Mouse (Mus musculus) embryonic facial prominence, embryonic 10.5 days (tissue): ENCODE measurements around the gene Ms4a6b. TPM values are rescaled to one million over a fixed set of nuclear protein-coding genes. Genes with fewer than 3 reads are reported as not detected.
"Not testable (repeated sequence)": the region's sequence is repeated elsewhere in the genome, so short reads cannot be mapped to it uniquely, and the experiment has no call there.

ENCODE experiments used
- DNase-seq: peaks from one replicate; pipeline ENCODE4 v3.0.0-alpha.2; 2017; ENCODE audit warnings: low spot score
- H3K27ac ChIP-seq: fragments of 300-500 bp; sonication (generic); replicated peaks from 2 replicates; pipeline ENCODE4 v1.5.1; 2016; ENCODE audit warnings: mild to moderate bottlenecking
- H3K27me3 ChIP-seq: fragments of 300-500 bp; sonication (generic); replicated peaks from 2 replicates; pipeline ENCODE4 v1.6.1; 2016; ENCODE audit warnings: low read depth, mild to moderate bottlenecking; ENCODE audit not compliant: poor library complexity, severe bottlenecking
- H3K36me3 ChIP-seq: fragments of 300-500 bp; sonication (generic); replicated peaks from 2 replicates; pipeline ENCODE4 v1.6.1; 2016; ENCODE audit warnings: mild to moderate bottlenecking, moderate library complexity
- H3K4me1 ChIP-seq: fragments of 300-500 bp; sonication (generic); 2 replicates; pipeline ENCODE4 v1.6.1; 2016
- H3K4me3 ChIP-seq: fragments of 300-500 bp; sonication (generic); 2 replicates; pipeline ENCODE4 v1.5.1; 2016; ENCODE audit warnings: mild to moderate bottlenecking, moderate library complexity
- H3K9me3 ChIP-seq: fragments of 300-500 bp; sonication (generic); 2 replicates; pipeline ENCODE4 v1.6.1; 2016; ENCODE audit warnings: mild to moderate bottlenecking
- WGBS: fragments of 180-500 bp; shearing (Covaris S2); methylation state at CpG from one replicate; pipeline ENCODE4 v1.1.7; 2016; 5-methylcytosine and 5-hydroxymethylcytosine counted together
- polyA plus RNA-seq: library from polyadenylated mRNA; unstranded; fragments of >200 nt; fragmentation: Nextera tagmentation; extraction: Ambion mirVana; gene quantifications from 2 replicates; pipeline ENCODE4 v1.2.1, GENCODE M21; 2016

The Ms4a6b gene
- polyA plus RNA-seq = 1.6 and 1.9 TPM in 2 replicates

DNA sequence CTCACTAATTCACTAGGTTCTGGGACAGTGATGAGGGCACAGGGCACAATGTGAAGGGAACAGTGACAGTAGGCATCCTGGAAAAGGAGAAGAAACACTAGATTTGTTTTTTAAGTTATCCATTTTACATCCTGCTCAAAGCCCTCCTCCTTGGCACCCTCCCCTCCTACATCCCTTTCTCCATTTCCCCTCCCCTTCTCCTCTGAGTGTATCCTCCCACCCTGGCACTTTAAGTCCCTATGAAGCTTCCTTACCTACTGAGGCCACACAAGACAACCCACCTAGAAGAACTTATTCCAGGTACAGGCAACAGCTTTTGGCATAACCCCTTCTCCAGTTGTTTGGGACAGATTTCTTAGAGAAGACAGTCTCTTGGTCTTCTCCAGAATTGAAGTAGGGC, at the start of gene Ms4a6b:
Gene Ms4a6b (plus strand): TSS at position 267 of the 400 bp plus-strand sequence.
- H3K27ac ChIP-seq = no peak within 1 kb of the TSS
- H3K4me1 ChIP-seq = no peaks in the 10 kb centered on the region
- H3K27me3 ChIP-seq = no peaks in the 10 kb centered on the region
- no peaks in the 10 kb centered on the region for H3K36me3 ChIP-seq
- no peaks in the 10 kb centered on the region for H3K9me3 ChIP-seq
- DNase-seq = no peak
- no peak within 1 kb of the TSS for H3K4me3 ChIP-seq

DNA sequence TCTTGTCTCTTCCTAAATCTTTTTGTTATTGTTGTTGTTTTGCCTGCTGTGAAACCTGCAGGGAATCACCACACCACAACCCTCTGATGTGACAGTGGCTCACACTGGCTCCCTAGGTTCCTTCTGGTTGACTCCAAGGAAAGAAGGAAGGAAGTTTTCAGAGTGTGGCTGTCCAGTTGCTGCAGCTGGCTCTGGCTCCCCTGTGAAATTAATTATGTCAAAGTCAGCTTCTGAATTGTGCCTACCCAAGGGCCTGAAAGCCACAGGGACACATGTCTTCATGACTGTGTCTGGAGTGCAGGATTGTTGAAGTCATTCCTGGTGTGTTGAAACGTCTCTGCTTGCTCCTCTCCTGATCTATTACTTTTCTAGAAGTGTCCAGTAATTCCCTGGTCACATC, 48.0 kb upstream of the Ms4a6b start:
- WGBS = 67% methylated on average over 1 of the region's 1 CpGs

DNA sequence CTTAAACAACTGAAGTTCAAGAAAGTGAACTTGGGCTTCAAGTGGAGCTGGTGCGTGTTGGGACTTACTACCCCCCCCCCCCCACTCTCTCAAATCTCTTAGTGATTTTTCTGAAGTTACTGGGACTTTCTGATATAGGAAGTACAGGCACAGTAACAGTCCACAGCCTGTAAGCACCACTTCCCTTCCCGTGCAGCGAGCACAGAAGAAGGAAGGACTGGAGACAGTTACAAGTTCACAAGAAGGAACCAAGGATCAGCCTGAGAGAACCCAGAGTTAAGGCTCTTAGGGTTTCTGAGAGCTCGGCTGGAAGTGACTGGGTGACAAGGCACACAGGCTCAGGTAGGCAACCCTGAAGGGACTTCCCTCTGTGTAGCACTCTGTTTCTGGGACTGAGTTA, 47.1 kb upstream of the Ms4a6b start, which contains the start of gene Ms4a6c:
Gene Ms4a6c (plus strand): TSS at position 152 of the 400 bp plus-strand sequence.
- not testable (repeated sequence) for DNase-seq, H3K4me3 ChIP-seq, H3K9me3 ChIP-seq, H3K4me1 ChIP-seq, H3K27me3 ChIP-seq, H3K27ac ChIP-seq, H3K36me3 ChIP-seq
- WGBS = 86% methylated on average over 4 of the region's 4 CpGs

More for the DNA sequence above, 48.0 kb upstream of the Ms4a6b start:
- not testable (repeated sequence) for H3K36me3 ChIP-seq, H3K9me3 ChIP-seq, H3K4me1 ChIP-seq, H3K27ac ChIP-seq, H3K27me3 ChIP-seq, H3K4me3 ChIP-seq, DNase-seq

DNA sequence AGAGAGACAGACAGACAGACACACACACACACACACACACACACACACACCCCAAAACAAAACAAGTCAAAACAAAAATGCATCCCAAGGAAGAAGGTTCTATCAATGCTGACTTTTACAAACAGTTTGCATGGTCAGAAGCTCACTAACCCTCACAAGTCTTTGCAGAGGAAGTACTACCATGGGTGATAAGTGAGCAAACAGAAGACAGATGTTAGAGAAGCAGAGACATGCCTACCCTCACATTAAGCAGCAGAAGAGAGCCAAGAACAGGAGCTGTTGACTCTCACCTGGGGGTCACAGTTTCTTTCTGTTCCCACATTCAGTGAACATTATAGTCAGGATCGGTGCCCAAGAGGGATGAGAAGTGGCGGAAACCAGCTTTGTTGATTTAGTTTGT, 36.6 kb upstream of the Ms4a6b start:
- no peak for DNase-seq
- no peak overlapping the region for H3K4me3 ChIP-seq
- H3K27ac ChIP-seq = no peak overlapping the region
- no peaks in the 10 kb centered on the region for H3K27me3 ChIP-seq
- H3K4me1 ChIP-seq = no peaks in the 10 kb centered on the region
- 88% methylated on average over 2 of the region's 2 CpGs for WGBS
- no peaks in the 10 kb centered on the region for H3K36me3 ChIP-seq
- H3K9me3 ChIP-seq = no peaks in the 10 kb centered on the region

DNA sequence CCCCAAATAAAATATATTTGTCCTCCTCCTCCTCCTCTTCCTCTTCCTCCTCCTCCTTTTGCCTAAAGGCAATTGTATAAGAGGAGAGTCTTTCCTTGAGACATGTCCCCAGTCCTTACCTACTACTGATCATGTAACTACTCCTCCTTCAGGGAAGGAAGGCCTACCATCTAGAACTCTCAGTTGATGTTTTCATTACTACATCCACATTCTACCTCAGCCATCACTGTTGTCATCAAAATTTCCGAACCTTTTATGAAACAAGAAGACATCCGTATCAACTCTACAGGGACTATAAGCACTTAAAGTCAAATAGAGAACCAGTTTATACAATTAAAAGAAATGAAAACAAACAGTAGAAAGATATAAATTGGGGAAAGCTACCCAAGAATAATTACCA, 33.6 kb upstream of the Ms4a6b start:
- no peak for DNase-seq
- H3K4me3 ChIP-seq = no peak overlapping the region
- H3K4me1 ChIP-seq = no peaks in the 10 kb centered on the region
- WGBS = 91% methylated on average over 2 of the region's 2 CpGs
- no peaks in the 10 kb centered on the region for H3K27me3 ChIP-seq
- H3K9me3 ChIP-seq = no peaks in the 10 kb centered on the region
- no peak overlapping the region for H3K27ac ChIP-seq
- no peaks in the 10 kb centered on the region for H3K36me3 ChIP-seq

DNA sequence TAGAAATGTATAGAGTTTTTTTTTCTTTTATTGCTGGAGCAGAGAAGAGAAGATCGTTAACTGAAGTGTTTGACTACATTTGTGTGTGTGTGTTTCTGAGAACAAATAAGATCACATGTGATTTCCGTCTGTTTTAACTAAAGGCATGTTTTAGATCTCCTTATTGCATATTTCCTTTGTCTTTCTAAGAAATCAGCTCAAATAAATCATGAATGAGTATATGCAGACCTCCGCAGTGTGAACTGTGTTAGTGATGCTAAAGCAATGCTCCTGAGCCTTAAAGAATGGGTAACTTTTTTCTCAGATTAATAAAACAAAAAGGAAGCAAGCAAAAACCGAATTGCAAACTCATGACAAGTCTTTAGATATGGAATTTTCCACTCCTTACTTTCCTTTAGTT, 32.4 kb upstream of the Ms4a6b start:
- no peaks in the 10 kb centered on the region for H3K9me3 ChIP-seq
- no peaks in the 10 kb centered on the region for H3K27me3 ChIP-seq
- H3K27ac ChIP-seq = no peak overlapping the region
- WGBS = 80% methylated on average over 4 of the region's 4 CpGs
- H3K4me1 ChIP-seq = no peaks in the 10 kb centered on the region
- H3K36me3 ChIP-seq = no peaks in the 10 kb centered on the region
- no peak for DNase-seq
- H3K4me3 ChIP-seq = no peak overlapping the region

DNA sequence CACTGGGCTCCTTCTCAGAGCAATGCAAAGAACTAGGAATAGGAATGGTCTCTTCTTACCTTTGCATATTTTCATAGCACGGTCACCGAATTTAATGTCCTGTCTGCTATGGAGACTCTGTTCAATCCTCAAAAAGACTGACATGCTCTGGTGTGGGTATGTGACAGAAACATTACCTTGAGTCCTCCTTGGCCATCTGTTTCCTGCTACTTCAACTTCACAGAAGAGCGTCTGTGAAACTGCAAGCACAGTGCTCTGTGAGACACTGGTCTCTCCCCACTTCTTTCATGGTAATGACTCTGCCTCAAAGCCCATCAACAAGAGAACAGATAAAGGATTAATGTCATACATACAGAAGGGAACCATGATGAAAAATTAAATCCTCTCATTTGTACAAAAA, 31.9 kb upstream of the Ms4a6b start:
- Histone ChIP-seq H3K27ac (no peak overlapping the region), H3K4me3 (no peak overlapping the region), H3K36me3 (no peaks in the 10 kb centered on the region), H3K4me1 (no peaks in the 10 kb centered on the region), H3K27me3 (no peaks in the 10 kb centered on the region), H3K9me3 (no peaks in the 10 kb centered on the region)
- WGBS = 88% methylated on average over 3 of the region's 3 CpGs
- no peak for DNase-seq

DNA sequence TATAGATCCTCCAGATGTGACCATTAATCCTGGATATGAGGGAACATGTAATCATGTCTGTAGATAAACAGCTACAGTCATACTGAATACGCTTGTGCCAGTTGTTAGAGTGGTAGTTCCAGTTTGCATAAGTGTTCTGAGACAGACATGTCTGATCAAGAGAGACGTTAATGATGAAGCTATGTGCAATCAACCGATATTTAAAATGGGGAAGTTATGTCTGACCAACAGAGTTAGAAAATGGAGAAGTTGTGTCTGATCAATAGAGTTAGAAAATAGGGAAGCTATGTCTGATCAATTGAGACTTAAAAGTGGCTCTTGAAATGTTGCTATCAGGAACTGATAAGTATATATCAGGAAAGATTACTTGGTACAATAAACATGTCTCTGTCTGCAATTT, 31.0 kb upstream of the Ms4a6b start:
- Histone ChIP-seq H3K27ac (no peak overlapping the region), H3K36me3 (no peaks in the 10 kb centered on the region), H3K9me3 (no peaks in the 10 kb centered on the region), H3K27me3 (no peaks in the 10 kb centered on the region), H3K4me1 (no peaks in the 10 kb centered on the region), H3K4me3 (no peak overlapping the region)
- DNase-seq = no peak
- 89% methylated on average over 3 of the region's 3 CpGs for WGBS

DNA sequence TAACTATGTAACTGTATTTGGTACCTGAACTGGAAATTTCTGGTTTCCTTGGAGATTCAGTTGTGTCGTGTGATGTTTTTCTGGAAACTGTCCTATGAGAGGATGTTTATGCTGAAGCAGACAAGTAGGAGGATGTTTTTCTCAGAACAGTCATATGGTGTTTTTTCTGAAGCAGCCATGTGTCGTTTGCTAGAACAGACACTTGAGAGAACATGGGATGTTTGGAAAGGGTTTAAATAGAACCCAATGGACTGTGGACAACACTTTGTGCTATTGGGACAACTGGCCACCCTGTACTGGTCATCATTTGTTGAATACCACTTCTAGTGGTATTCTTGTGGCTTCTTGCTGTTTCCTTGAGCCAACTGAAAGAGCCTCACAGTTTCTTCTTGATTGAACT, 30.6 kb upstream of the Ms4a6b start, which contains the start of gene Gm8369:
Gene Gm8369 (plus strand): TSS at position 193 of the 400 bp plus-strand sequence.
- no peak within 1 kb of the TSS for H3K4me3 ChIP-seq
- H3K9me3 ChIP-seq = no peaks in the 10 kb centered on the region
- H3K27me3 ChIP-seq = no peaks in the 10 kb centered on the region
- no peak within 1 kb of the TSS for H3K27ac ChIP-seq
- H3K36me3 ChIP-seq = no peaks in the 10 kb centered on the region
- WGBS = 86% methylated on average over 2 of the region's 2 CpGs
- H3K4me1 ChIP-seq = no peaks in the 10 kb centered on the region
- DNase-seq = no peak

DNA sequence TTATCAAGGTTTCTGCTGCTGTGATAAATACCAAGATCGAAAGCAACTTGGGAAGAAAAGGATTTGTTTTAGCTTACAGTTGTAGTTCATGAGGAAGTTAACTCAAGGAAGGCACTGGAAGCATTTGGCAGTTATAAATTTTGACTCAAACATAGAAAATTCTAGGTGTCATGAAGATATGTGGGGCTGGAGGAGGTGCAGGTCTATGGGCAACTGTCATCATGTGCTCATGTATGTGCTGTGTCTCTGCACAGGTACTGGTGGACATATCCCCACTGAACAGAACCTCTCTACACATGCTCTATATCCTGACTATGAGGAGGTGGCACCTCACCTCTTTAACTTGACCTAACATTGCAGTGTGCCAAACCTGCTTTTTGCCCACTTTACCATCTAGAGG, 29.7 kb upstream of the Ms4a6b start:
- H3K36me3 ChIP-seq = no peaks in the 10 kb centered on the region
- 91% methylated on average over 1 of the region's 1 CpGs for WGBS
- H3K9me3 ChIP-seq = no peaks in the 10 kb centered on the region
- no peak overlapping the region for H3K27ac ChIP-seq
- no peaks in the 10 kb centered on the region for H3K4me1 ChIP-seq
- no peak overlapping the region for H3K4me3 ChIP-seq
- DNase-seq = no peak
- H3K27me3 ChIP-seq = no peaks in the 10 kb centered on the region

DNA sequence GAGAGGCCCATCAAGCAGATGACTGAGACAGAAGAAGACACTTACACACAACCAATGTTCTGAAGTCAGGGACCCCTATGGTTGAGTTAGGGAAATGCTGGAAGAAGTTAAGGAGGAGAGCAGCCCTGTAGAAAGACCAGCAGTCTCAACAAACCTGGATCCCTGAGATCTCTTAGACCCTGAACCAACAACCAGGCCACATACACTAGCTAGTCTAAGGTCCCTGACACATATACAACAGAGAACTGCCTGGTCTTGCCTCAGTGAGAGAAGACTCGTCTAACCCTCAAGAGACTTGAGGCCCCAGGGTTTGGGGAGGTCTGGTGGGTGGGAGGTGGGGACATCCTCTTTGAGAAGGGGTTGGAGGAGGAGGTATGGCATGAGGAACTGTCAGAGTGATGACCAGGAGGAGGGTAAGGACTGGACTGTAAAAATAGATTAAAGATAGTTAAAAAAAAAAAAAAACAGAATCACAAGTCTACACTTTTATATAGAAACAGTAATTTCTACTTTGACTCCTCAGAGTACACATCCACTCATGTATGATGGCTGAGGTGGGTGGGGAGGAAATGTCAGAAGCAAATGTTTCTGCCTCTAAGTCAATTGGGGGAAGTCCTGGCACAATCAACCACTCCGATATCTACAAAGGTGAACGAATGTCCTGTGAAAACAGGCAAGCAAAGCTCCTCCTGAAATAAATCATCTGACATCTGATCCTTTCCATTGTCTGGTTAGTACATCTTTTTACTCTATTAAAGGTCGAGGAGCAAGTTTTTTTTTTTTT, 24.7 kb upstream of the Ms4a6b start:
- Histone ChIP-seq H3K4me1 (no peaks in the 10 kb centered on the region), H3K4me3 (no peak overlapping the region), H3K36me3 (no peaks in the 10 kb centered on the region), H3K27me3 (no peaks in the 10 kb centered on the region), H3K9me3 (no peaks in the 10 kb centered on the region), H3K27ac (no peak overlapping the region)
- DNase-seq = no peak
- 75% methylated on average over 4 of the region's 4 CpGs for WGBS

DNA sequence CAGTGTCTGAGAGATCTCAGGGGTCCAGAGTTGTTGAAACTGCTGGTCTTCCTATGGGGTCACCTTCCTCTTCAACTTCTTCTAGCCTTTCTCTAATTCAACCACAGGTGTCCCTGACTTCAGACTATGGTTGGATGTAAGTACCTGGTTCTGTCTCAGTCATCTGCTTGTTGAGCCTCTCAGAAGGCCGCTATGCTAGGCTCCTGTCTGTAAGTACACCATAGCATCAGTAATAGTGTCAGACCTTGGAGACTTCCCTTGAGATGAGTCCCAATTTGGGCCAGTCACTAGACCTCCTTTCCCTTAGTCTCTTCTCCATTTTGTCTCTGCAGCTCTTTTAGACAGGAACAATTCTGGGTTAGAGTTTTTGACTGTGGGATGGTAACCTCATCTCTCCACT, 23.6 kb upstream of the Ms4a6b start:
- no peak for DNase-seq
- WGBS = 87% methylated on average over 1 of the region's 1 CpGs
- Histone ChIP-seq H3K27ac (no peak overlapping the region), H3K9me3 (no peaks in the 10 kb centered on the region), H3K4me3 (no peak overlapping the region), H3K4me1 (no peaks in the 10 kb centered on the region), H3K36me3 (no peaks in the 10 kb centered on the region), H3K27me3 (no peaks in the 10 kb centered on the region)

DNA sequence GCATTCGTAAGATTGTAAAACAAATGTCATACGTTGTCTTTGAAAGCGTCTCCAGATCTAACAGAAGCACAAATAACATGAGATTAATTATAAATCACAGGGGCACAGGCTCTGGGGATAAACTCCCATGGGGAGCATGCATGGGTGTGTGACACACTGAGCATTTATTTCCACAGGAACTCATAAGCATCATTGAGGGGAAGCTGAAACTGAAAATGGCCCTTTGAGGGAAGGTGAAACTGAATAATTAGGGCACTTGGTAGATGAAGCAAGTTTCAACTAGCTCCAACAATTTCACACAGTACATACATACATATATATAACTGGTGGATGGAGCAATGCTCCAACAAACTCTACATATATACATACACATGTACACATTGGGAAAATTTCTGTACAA, 21.8 kb upstream of the Ms4a6b start:
- Histone ChIP-seq H3K4me1 (no peaks in the 10 kb centered on the region), H3K36me3 (no peaks in the 10 kb centered on the region), H3K9me3 (no peaks in the 10 kb centered on the region), H3K27me3 (no peaks in the 10 kb centered on the region), H3K27ac (no peak overlapping the region), H3K4me3 (no peak overlapping the region)
- WGBS = 88% methylated on average over 3 of the region's 3 CpGs
- no peak for DNase-seq
